Mouse (Mus musculus) limb, embryonic 15.5 days (tissue): ENCODE measurements around the gene Gm21964. TPM values are rescaled to one million over a fixed set of nuclear protein-coding genes. Genes with fewer than 3 reads are reported as not detected.

Experiments
- ATAC-seq: fragments of 200-750 bp; cut with Nextera tagmentation; 2 replicates; pipeline ENCODE4 v1.8.0; 2017; ENCODE audit warnings: low read depth, moderate TSS enrichment; ENCODE audit not compliant: insufficient number of reproducible peaks, low FRiP score, low TSS enrichment
- H3K27ac ChIP-seq: fragments of 300-500 bp; sonication (generic); 2 replicates; pipeline ENCODE4 v1.5.1; 2015; ENCODE audit warnings: moderate library complexity, mild to moderate bottlenecking, inconsistent platforms
- H3K27me3 ChIP-seq: fragments of 300-500 bp; sonication (generic); 2 replicates; pipeline ENCODE4 v1.6.1; 2015; ENCODE audit warnings: inconsistent platforms
- H3K36me3 ChIP-seq: fragments of 300-500 bp; sonication (generic); 2 replicates; pipeline ENCODE4 v1.6.1; 2015; ENCODE audit warnings: inconsistent platforms
- H3K4me1 ChIP-seq: fragments of 300-500 bp; sonication (generic); 2 replicates; pipeline ENCODE4 v1.6.1; 2015; ENCODE audit warnings: inconsistent platforms
- H3K4me2 ChIP-seq: fragments of 300-500 bp; sonication (generic); 2 replicates; pipeline ENCODE4 v1.6.1; 2015; ENCODE audit warnings: mild to moderate bottlenecking, inconsistent platforms
- H3K4me3 ChIP-seq: fragments of 300-500 bp; sonication (generic); 2 replicates; pipeline ENCODE4 v1.5.1; 2015; ENCODE audit warnings: mild to moderate bottlenecking, inconsistent platforms
- H3K9ac ChIP-seq: fragments of 300-500 bp; sonication (generic); 2 replicates; pipeline ENCODE4 v1.6.1; 2015; ENCODE audit warnings: inconsistent platforms
- H3K9me3 ChIP-seq: fragments of 300-500 bp; sonication (generic); 2 replicates; pipeline ENCODE4 v1.6.1; 2016; ENCODE audit warnings: inconsistent platforms
- WGBS: fragments of 180-500 bp; shearing (Covaris S2); methylation state at CpG from one replicate; pipeline ENCODE4 v1.1.7; 2015; 5-methylcytosine and 5-hydroxymethylcytosine counted together
- polyA plus RNA-seq: library from polyadenylated mRNA; unstranded; fragments of >200 nt; fragmentation: Nextera tagmentation; extraction: Ambion mirVana; gene quantifications from 2 replicates; pipeline ENCODE4 v1.2.1, GENCODE M21; 2015

Gene Gm21964
- polyA plus RNA-seq, 1 experiment from 2014 or later: not detected

DNA sequence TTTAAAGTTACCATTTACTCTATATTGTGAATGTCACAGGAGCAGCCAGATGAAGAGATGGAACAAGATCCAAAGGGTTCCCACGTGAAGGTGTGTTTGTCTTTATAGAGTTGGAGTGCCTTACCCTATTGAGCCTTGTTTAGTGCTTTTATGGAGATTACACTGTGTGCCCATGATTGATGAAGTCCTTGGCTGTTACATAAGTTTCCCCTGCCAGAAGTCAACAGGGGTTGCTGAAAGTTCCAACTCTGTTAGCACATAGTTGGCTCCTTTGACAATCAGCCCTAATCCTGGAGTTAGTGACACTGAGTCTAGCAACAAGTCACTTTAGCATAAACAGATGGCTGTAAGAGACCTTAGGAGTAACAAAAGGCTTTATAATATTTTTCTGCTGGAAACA is 9.1 kb upstream of the Gm21964 start:
- Histone ChIP-seq H3K27ac (no peak overlapping the region), H3K9ac (no peak overlapping the region), H3K4me3 (no peak overlapping the region), H3K4me2 (no peak overlapping the region), H3K27me3 (no peaks in the 10 kb centered on the region), H3K4me1 (no peaks in the 10 kb centered on the region), H3K9me3 (peaks cover 9% of the 10 kb centered on the region; the same call in 1 of the 2 replicates), H3K36me3 (peaks cover 30% of the 10 kb centered on the region)
- ATAC-seq: no peak
- 40% methylated on average over 1 of the region's 1 CpGs for WGBS

DNA sequence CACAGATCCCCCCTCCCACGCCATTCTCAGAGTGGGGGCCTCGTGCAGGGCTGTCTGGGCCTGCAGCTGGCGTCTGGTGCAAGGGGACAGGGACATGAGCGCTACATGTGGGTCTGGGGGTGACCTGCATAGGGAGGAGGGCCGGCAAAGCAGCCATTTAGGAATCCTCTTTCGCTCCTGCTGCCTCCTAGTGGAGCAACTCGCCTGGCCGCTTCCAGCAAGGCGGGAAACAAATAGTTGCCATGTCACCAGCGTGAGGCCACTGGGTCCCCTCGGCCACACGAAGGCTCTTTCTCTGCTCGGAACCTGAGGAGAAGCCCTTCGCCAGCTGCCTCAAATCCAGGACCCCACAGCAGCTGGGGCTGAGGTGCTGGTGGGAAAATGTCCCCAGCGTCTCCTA is 669 bp downstream of the Gm21964 start:
- Histone ChIP-seq H3K27me3 (no peaks in the 10 kb centered on the region), H3K27ac (no peak overlapping the region), H3K4me1 (no peaks in the 10 kb centered on the region), H3K36me3 (no peaks in the 10 kb centered on the region), H3K9ac (no peak overlapping the region), H3K4me2 (no peak overlapping the region), H3K9me3 (no peaks in the 10 kb centered on the region), H3K4me3 (no peak overlapping the region)
- no peak for ATAC-seq
- 87% methylated on average over 15 of the region's 15 CpGs for WGBS

DNA sequence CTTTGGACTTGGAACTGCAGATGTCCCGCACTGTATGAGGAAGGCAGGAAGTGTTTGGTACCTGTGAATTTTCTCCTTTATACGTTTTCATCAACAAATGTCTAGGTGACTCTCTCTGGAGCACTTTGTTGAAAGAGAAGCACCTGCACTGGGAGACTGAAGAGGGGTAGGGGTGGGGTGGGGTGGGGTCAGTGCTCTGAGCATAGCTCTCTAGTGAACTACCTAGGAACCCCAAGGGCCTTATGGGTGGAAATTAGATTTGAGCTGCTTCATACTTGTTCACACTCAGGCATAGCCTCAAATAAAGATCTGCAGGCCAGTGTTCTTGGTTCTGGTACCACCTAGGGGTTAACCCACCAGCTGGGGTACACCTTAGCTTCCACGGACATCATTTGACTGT is 1.6 kb downstream of the Gm21964 start, which contains the start of gene Gm17720:
Gene Gm17720, minus strand, starts transcription at position 101 of the 400 bp plus-strand sequence.
- Histone ChIP-seq H3K9me3 (no peaks in the 10 kb centered on the region), H3K27ac (no peak within 1 kb of the TSS), H3K9ac (no peak within 1 kb of the TSS), H3K4me3 (no peak within 1 kb of the TSS), H3K4me1 (no peaks in the 10 kb centered on the region), H3K4me2 (no peak within 1 kb of the TSS), H3K27me3 (no peaks in the 10 kb centered on the region), H3K36me3 (no peaks in the 10 kb centered on the region)
- WGBS: 90% methylated on average over 3 of the region's 3 CpGs
- ATAC-seq: no peak

DNA sequence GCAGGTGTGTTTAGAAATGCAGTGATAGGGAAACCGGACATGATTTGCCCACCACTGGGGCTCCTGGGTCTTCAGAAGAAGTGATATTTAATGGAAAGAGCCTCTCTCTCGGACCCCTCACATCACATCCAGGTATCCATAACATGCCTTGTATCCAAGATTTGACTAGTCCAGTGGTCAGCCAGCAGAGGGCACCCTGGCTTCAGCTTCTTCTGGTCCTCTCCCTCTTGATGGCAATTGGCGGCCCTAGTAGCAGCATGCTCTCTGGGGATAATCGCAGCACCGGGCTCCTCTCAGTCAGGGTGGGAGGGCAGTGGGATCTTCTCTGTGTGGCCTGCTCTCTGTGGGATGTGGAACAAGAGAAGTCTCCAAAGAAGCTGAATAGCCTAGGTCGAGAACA is 18.7 kb downstream of the Gm21964 start:
- no peaks in the 10 kb centered on the region for H3K9me3 ChIP-seq
- no peak overlapping the region for H3K9ac ChIP-seq
- 42% methylated on average over 6 of the region's 6 CpGs for WGBS
- H3K4me2 ChIP-seq: no peak overlapping the region
- H3K27ac ChIP-seq: no peak overlapping the region
- no peaks in the 10 kb centered on the region for H3K36me3 ChIP-seq
- H3K27me3 ChIP-seq: no peaks in the 10 kb centered on the region
- H3K4me3 ChIP-seq: no peak overlapping the region
- 0 out of 2 replicates have a peak, but pooled peaks cover 2% of the 10 kb centered on the region for H3K4me1 ChIP-seq
- ATAC-seq: no peak

DNA sequence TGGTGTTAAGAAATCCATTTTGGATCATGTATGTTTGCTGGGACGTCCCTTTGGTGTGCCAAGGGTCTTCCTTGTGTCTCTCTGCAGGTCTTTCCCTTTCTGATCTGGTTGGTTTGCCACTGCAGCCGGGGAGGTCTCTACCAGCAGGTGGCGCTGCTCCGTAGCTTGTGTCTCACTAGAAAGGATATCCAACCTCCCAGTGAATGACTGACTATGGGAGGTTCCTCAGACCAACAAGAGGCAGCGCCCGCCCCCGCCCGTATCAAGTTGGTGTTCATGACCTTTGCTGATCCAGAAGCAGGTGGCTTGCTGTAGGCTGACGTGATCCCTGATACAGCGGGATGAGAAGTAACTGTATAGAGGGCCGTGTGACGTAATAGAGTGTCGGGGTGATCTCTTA is 29.5 kb downstream of the Gm21964 start:
- H3K9ac ChIP-seq: no peak overlapping the region
- ATAC-seq: no peak
- 0 out of 2 replicates have a peak, but pooled peaks cover 3% of the 10 kb centered on the region for H3K27me3 ChIP-seq
- H3K9me3 ChIP-seq: no peaks in the 10 kb centered on the region
- H3K4me3 ChIP-seq: no peak overlapping the region
- no peak overlapping the region for H3K4me2 ChIP-seq
- H3K36me3 ChIP-seq: no peaks in the 10 kb centered on the region
- WGBS: 21% methylated on average over 13 of the region's 13 CpGs
- no peak overlapping the region for H3K27ac ChIP-seq
- H3K4me1 ChIP-seq: no peaks in the 10 kb centered on the region

DNA sequence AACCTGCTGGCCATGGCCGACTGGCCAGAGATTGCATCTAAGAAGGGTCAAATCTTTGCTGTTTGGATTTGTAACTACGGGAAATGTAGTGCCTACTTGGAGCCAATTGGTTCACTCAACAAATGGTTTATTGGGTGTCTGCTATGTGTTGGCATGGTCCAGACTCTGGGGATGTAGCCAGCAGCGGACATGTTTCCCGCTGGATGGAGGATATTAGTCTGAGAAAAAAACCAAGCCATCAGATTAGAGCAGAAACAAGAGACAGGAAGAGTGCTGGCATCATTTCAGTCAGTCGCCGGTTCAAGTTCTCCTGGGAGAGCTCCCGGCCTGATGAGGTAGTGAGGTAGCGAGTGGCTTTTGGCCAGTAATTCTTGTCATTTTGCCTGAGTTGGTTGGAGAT is 33.2 kb downstream of the Gm21964 start:
- no peak for ATAC-seq
- no peak overlapping the region for H3K27ac ChIP-seq
- H3K4me2 ChIP-seq: no peak overlapping the region
- 71% methylated on average over 8 of the region's 8 CpGs for WGBS
- no peaks in the 10 kb centered on the region for H3K36me3 ChIP-seq
- no peaks in the 10 kb centered on the region for H3K27me3 ChIP-seq
- H3K9me3 ChIP-seq: no peaks in the 10 kb centered on the region
- H3K4me1 ChIP-seq: no peaks in the 10 kb centered on the region
- no peak overlapping the region for H3K9ac ChIP-seq
- no peak overlapping the region for H3K4me3 ChIP-seq

DNA sequence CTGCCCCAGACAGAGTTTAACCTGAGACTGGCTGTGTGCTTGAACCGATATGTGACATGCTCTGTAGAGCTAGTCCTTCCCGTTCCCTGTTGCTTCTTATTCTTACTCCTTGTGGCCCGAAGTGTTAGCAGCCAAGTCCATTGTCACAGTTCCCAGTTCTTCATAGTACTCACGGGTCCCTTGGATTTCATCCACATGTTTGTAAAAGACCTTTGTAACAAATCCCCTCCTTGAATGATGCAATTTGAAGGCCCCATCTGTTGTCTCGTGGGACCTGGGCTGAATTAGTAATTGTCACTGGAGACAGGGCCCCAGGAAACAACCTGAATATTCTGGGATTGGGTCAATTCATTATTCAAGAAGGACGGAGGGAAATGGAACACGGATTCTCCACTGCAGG is 34.5 kb downstream of the Gm21964 start:
- no peak for ATAC-seq
- no peaks in the 10 kb centered on the region for H3K36me3 ChIP-seq
- no peak overlapping the region for H3K9ac ChIP-seq
- 73% methylated on average over 7 of the region's 7 CpGs for WGBS
- H3K4me3 ChIP-seq: no peak overlapping the region
- no peaks in the 10 kb centered on the region for H3K9me3 ChIP-seq
- no peaks in the 10 kb centered on the region for H3K4me1 ChIP-seq
- no peak overlapping the region for H3K27ac ChIP-seq
- no peaks in the 10 kb centered on the region for H3K27me3 ChIP-seq
- no peak overlapping the region for H3K4me2 ChIP-seq

DNA sequence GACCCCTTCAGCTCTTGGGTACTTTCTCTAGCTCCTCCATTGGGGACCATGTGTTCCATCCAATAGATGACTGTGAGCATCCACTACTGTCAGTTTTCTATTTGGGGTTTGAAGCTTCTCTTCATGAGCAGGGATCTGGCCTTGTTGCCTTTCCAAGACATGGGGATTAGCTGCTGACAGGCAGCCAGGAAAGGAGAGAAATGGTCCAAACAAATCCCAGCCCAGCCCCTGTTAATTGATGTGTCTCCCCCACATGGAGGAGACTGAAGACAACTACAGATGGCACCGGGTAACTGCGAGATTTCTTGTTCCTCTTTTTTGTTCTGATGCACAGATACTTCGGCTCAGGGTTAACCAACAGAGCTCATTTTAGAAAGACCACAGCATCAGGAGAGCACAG is 39.1 kb downstream of the Gm21964 start:
- ATAC-seq: no peak
- Histone ChIP-seq H3K4me2 (no peak overlapping the region), H3K27me3 (0 out of 2 replicates have a peak, but pooled peaks cover 6% of the 10 kb centered on the region), H3K9ac (no peak overlapping the region), H3K27ac (no peak overlapping the region), H3K9me3 (no peaks in the 10 kb centered on the region), H3K4me1 (no peaks in the 10 kb centered on the region), H3K4me3 (no peak overlapping the region), H3K36me3 (no peaks in the 10 kb centered on the region)
- WGBS: 74% methylated on average over 3 of the region's 3 CpGs

DNA sequence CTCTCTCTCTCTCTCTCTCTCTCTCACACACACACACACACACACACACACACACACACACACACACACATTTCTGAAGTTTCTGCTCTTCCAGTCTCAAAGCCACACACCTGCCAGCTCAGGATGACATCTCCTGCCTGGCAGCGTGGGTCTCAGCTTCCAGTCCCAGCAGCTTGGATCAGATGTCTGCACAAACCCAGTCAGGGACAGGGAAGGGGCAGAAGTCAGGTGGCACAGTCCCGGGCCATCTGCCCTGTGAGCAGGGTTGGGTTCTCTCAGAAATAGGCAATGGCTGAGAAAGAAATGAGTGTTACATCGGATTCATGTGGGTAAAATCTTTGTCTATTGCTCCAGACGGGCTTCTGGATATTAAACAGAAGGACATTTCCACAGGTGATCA is 39.8 kb downstream of the Gm21964 start:
- 73% methylated on average over 4 of the region's 4 CpGs for WGBS

DNA sequence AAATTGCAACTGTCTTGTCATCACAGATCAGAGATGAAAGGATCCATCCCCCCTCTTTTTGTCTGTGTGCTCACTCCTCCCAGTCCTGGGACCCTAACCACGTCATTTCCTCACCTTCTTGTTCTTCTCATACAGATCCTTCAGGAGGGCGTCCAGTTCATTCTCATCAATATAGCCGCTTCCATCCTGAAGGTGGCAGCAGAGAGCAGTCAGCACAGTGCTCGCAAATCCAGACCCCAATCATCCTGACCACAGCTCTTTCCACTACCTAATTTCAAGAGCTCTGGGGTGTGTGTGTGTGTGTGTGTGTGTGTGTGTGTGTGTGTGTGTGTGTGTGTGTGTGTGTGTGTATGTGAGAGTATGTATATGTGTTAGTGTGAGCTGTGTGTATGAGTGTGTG is 44.5 kb downstream of the Gm21964 start:
- no peaks in the 10 kb centered on the region for H3K36me3 ChIP-seq
- H3K9me3 ChIP-seq: no peaks in the 10 kb centered on the region
- 1% methylated on average over 4 of the region's 4 CpGs for WGBS
- H3K4me1 ChIP-seq: no peaks in the 10 kb centered on the region
- H3K27ac ChIP-seq: no peak overlapping the region
- H3K27me3 ChIP-seq: 0 out of 2 replicates have a peak, but pooled peaks cover 6% of the 10 kb centered on the region
- H3K4me2 ChIP-seq: no peak overlapping the region
- no peak overlapping the region for H3K4me3 ChIP-seq
- no peak for ATAC-seq
- no peak overlapping the region for H3K9ac ChIP-seq

More for the DNA sequence above, 39.8 kb downstream of the Gm21964 start:
- H3K36me3 ChIP-seq: no peaks in the 10 kb centered on the region
- H3K9ac ChIP-seq: no peak overlapping the region
- no peak for ATAC-seq
- 0 out of 2 replicates have a peak, but pooled peaks cover 6% of the 10 kb centered on the region for H3K27me3 ChIP-seq
- H3K4me1 ChIP-seq: no peaks in the 10 kb centered on the region
- H3K27ac ChIP-seq: no peak overlapping the region
- no peaks in the 10 kb centered on the region for H3K9me3 ChIP-seq
- no peak overlapping the region for H3K4me3 ChIP-seq
- no peak overlapping the region for H3K4me2 ChIP-seq

DNA sequence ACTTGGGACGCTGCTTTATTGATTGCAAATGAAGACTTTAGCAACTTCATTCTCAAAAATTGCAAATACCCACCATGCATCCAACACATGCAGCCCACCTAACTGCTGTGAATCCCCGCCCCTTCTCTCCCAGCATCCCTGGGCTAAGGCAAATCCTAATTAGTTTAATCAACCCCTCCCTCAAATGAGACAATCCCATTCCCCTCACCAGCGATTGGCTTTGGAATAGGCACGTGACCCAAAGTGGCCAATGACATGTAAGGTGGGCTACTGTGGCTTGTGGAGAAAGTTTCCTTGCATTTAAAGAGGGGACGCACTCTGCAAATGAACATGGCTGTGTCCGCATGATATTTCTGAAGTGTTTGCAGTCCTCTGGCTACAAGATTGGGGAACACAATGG is 51.9 kb downstream of the Gm21964 start:
- WGBS: 70% methylated on average over 6 of the region's 6 CpGs
- Histone ChIP-seq H3K9ac (no peak overlapping the region), H3K4me2 (no peak overlapping the region), H3K36me3 (no peaks in the 10 kb centered on the region), H3K9me3 (no peaks in the 10 kb centered on the region), H3K27ac (no peak overlapping the region), H3K27me3 (no peaks in the 10 kb centered on the region), H3K4me1 (peaks cover 3% of the 10 kb centered on the region; the same call in 1 of the 2 replicates), H3K4me3 (no peak overlapping the region)
- no peak for ATAC-seq
